Mouse (Mus musculus): ENCODE data around the gene Vnn3.

Vnn3 gene

GRCm38 (mm10) chr10:23851228-23851912 is at the start of gene Vnn3:
Vnn3 (plus strand) TSS chr10:23851462.
- no peak for DNase-seq

- DNase-seq, result no peak
Measured at GRCm38 (mm10) chr10:23802911-23803310, 48.4 kb upstream of the Vnn3 start.

GRCm38 (mm10) chr10:23804665-23805064 is 46.6 kb upstream of the Vnn3 start:
- no peak for DNase-seq

GRCm38 (mm10) chr10:23806201-23806600 is 45.1 kb upstream of the Vnn3 start:
- no peak for DNase-seq

- DNase-seq, result peak; percentile 60 to 85
Measured at GRCm38 (mm10) chr10:23811635-23812437, 39.4 kb upstream of the Vnn3 start.

GRCm38 (mm10) chr10:23812438-23812759 is 38.9 kb upstream of the Vnn3 start:
- no peak for DNase-seq

- no peak for DNase-seq
Measured at GRCm38 (mm10) chr10:23812852-23813766, 38.2 kb upstream of the Vnn3 start.

- peak; percentile 78 to 86 for DNase-seq
Measured at GRCm38 (mm10) chr10:23815168-23815567, 36.1 kb upstream of the Vnn3 start.

GRCm38 (mm10) chr10:23816241-23816640 is 35.0 kb upstream of the Vnn3 start:
- no peak for DNase-seq

- DNase-seq, result no peak
Measured at GRCm38 (mm10) chr10:23826516-23826915, 24.7 kb upstream of the Vnn3 start.

GRCm38 (mm10) chr10:23836003-23836964 is 15.0 kb upstream of the Vnn3 start:
- DNase-seq, result no peak

GRCm38 (mm10) chr10:23837115-23837514 is 14.1 kb upstream of the Vnn3 start:
- no peak for DNase-seq

GRCm38 (mm10) chr10:23838910-23839309 is 12.4 kb upstream of the Vnn3 start:
- no peak for DNase-seq

- no peak for DNase-seq
Measured at GRCm38 (mm10) chr10:23839368-23839767, 11.9 kb upstream of the Vnn3 start.

GRCm38 (mm10) chr10:23840496-23840895 is 10.8 kb upstream of the Vnn3 start:
- DNase-seq, result no peak

- no peak for DNase-seq
Measured at GRCm38 (mm10) chr10:23852096-23852495, 834 bp downstream of the Vnn3 start.

GRCm38 (mm10) chr10:23864362-23865312 is 13.4 kb downstream of the Vnn3 start:
- no peak for DNase-seq

GRCm38 (mm10) chr10:23880695-23881094 is 29.4 kb downstream of the Vnn3 start:
- peak in 1 of 2 experiments; percentile 18 for DNase-seq

- no peak for DNase-seq
Measured at GRCm38 (mm10) chr10:23884910-23885309, 33.6 kb downstream of the Vnn3 start.

- DNase-seq, result no peak
Measured at GRCm38 (mm10) chr10:23886060-23886459, 34.8 kb downstream of the Vnn3 start.

GRCm38 (mm10) chr10:23892987-23893386 is 41.7 kb downstream of the Vnn3 start:
- DNase-seq, result no peak
